Mouse (Mus musculus) embryonic facial prominence, embryonic 11.5 days (tissue): ENCODE results near the gene Smad3. TPM values are rescaled to one million over a fixed set of nuclear protein-coding genes. Genes with fewer than 3 reads are reported as not detected.

Experiments used
- ATAC-seq: fragments of 200-750 bp; cut with Nextera tagmentation; replicated peaks from 2 replicates; pipeline ENCODE4 v1.8.0; 2017; ENCODE audit warnings: low read depth; ENCODE audit not compliant: insufficient number of reproducible peaks, low FRiP score, low TSS enrichment
- DNase-seq: peaks from one replicate; pipeline ENCODE4 v3.0.0-alpha.2; 2015; ENCODE audit warnings: low spot score
- H3K27ac ChIP-seq: fragments of 300-500 bp; sonication (generic); replicated peaks from 2 replicates; pipeline ENCODE4 v1.5.1; 2014; ENCODE audit warnings: mild to moderate bottlenecking, low read depth, low read length, control low read depth
- H3K27me3 ChIP-seq: fragments of 300-500 bp; sonication (generic); 2 replicates; pipeline ENCODE4 v1.6.1; 2014; ENCODE audit warnings: mild to moderate bottlenecking, low read length, moderate library complexity, mixed read lengths; ENCODE audit not compliant: control insufficient read depth, insufficient read depth
- H3K36me3 ChIP-seq: fragments of 300-500 bp; sonication (generic); replicated peaks from 2 replicates; pipeline ENCODE4 v1.6.1; 2014; ENCODE audit warnings: low read depth, mild to moderate bottlenecking, low read length, moderate library complexity, mixed read lengths; ENCODE audit not compliant: control insufficient read depth, insufficient read depth
- H3K4me1 ChIP-seq: fragments of 300-500 bp; sonication (generic); 2 replicates; pipeline ENCODE4 v1.6.1; 2014; ENCODE audit warnings: low read length, mixed read lengths; ENCODE audit not compliant: control insufficient read depth, insufficient read depth
- H3K4me2 ChIP-seq: fragments of 300-500 bp; sonication (generic); 2 replicates; pipeline ENCODE4 v1.6.1; 2014; ENCODE audit warnings: low read depth, mild to moderate bottlenecking, control low read depth, low read length, moderate library complexity
- H3K4me3 ChIP-seq: fragments of 300-500 bp; sonication (generic); 2 replicates; pipeline ENCODE4 v1.5.1; 2014; ENCODE audit warnings: low read depth, low read length, control low read depth
- H3K9ac ChIP-seq: fragments of 300-500 bp; sonication (generic); replicated peaks from 2 replicates; pipeline ENCODE4 v1.6.1; 2014; ENCODE audit warnings: mild to moderate bottlenecking, control low read depth, low read length
- H3K9me3 ChIP-seq: fragments of 300-500 bp; sonication (generic); replicated peaks from 2 replicates; pipeline ENCODE4 v1.6.1; 2016; ENCODE audit warnings: mild to moderate bottlenecking, low read length, inconsistent platforms, mixed read lengths; ENCODE audit not compliant: control insufficient read depth
- WGBS: fragments of 180-500 bp; shearing (Covaris S2); extraction: QIAGEN DNeasy Blood & Tissue Kit; methylation state at CpG from one replicate; pipeline ENCODE4 v1.1.7; 2014; 5-methylcytosine and 5-hydroxymethylcytosine counted together
- polyA plus RNA-seq: library from polyadenylated mRNA; unstranded; fragments of >200 nt; fragmentation: Nextera tagmentation; extraction: Ambion mirVana; gene quantifications from 2 replicates; pipeline ENCODE4 v1.2.1, GENCODE M21; 2014

The Smad3 gene
- polyA plus RNA-seq, 1 experiment from 2014 or later, result 19.0 TPM

DNA sequence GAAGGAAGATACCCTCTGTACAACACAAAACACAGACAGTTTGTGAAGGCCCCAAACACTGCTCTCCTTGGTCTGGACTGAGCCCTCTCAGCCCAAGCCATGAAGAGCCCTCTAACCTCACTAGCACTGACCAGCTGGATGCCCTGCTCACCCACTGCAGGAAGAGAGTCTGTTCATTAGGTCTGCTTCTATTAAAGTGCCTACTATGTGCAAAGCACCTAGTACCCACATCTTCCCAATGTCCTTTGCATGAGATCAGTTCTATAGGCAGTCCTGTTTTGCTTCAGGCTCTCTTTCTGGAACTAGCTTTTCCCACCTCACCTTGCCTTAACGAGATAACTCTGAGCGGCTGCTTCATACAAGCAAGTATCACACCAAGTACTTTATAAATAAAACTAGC lies 74.9 kb downstream of the Smad3 start:
- no peak for DNase-seq
- Histone ChIP-seq H3K4me1 (no peaks in the 10 kb centered on the region; the same call in 1 of the 2 replicates), H3K9me3 (no peaks in the 10 kb centered on the region), H3K36me3 (no peaks in the 10 kb centered on the region), H3K9ac (no peak overlapping the region), H3K4me2 (no peak overlapping the region), H3K27me3 (no peaks in the 10 kb centered on the region), H3K27ac (no peak overlapping the region), H3K4me3 (no peak overlapping the region)
- no peak for ATAC-seq
- 99% methylated on average over 2 of the region's 2 CpGs for WGBS

DNA sequence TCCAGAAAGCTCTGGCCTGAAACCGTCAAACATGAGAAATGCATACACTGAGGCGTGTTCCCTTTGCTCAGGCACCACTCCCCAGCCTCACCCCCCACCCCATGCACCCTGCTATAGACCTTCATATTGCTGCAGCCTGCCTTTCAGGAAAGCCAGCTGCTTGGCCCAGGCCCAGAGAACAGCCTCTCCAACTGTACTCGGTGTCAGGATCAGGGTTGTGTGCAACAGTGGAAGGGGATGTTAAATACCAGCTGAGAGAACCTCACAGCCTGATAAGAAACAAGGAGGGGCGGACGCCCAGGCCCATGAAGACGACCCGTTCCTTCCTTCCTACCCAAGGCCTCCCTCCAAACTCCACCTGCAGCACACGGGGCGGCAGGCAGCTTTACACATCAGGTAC lies 75.5 kb downstream of the Smad3 start:
- Histone ChIP-seq H3K9me3 (no peaks in the 10 kb centered on the region), H3K4me2 (no peak overlapping the region), H3K36me3 (no peaks in the 10 kb centered on the region), H3K27me3 (no peaks in the 10 kb centered on the region), H3K4me1 (no peaks in the 10 kb centered on the region; the same call in 1 of the 2 replicates), H3K9ac (no peak overlapping the region), H3K27ac (no peak overlapping the region), H3K4me3 (no peak overlapping the region)
- ATAC-seq (no peak), DNase-seq (no peak)
- 88% methylated on average over 9 of the region's 9 CpGs for WGBS

DNA sequence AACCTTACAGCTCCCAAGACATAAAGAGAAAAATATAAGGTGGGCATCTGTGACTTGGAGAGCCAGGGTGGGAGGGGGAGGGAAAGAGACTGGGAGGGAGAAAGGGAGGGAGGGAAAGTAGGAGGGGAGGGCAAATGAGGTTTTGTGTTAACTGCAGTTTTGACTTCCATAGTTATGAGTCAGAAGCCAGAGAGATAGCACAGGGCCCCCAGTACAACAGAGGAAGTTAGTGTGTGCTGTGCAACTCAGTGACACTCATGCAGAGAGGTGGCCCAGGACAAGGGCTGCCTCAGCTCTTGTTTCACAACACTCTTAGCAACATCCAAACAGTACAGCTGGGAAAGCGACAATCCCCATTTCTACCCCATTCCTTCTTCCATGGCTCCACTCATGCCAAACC lies 79.7 kb downstream of the Smad3 start:
- Histone ChIP-seq H3K27ac (no peak overlapping the region), H3K4me2 (no peak overlapping the region), H3K9me3 (no peaks in the 10 kb centered on the region), H3K36me3 (no peaks in the 10 kb centered on the region), H3K4me1 (no peaks in the 10 kb centered on the region; the same call in 1 of the 2 replicates), H3K9ac (no peak overlapping the region), H3K27me3 (no peaks in the 10 kb centered on the region), H3K4me3 (no peak overlapping the region)
- DNase-seq (no peak), ATAC-seq (no peak)
- WGBS, result 90% methylated on average over 1 of the region's 1 CpGs

DNA sequence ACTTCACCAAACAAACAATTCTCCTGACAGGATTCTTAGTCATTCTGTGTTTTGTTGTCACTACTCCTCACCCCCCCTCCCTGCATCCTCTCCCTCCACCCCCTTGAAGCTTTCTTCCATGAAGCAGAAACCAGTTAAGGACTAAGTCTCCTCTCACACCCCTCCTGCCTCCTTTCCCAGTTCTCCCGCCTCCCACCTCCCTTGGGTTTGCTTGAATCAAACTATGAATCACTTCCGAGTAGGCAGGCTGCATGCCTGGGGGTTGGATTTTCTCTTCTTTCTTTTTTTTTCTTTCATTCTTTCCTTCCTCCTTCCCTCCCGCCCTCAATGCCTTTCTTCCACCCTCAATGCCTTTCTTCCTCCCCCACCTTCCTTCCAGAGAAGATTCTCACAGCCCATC lies 80.2 kb downstream of the Smad3 start:
- DNase-seq (no peak), ATAC-seq (no peak)
- H3K4me3 ChIP-seq, result no peak overlapping the region
- H3K4me1 ChIP-seq, result no peaks in the 10 kb centered on the region; the same call in 1 of the 2 replicates
- H3K4me2 ChIP-seq, result no peak overlapping the region
- no peak overlapping the region for H3K9ac ChIP-seq
- WGBS, result 63% methylated on average over 3 of the region's 3 CpGs
- H3K36me3 ChIP-seq, result no peaks in the 10 kb centered on the region
- no peak overlapping the region for H3K27ac ChIP-seq
- H3K27me3 ChIP-seq, result no peaks in the 10 kb centered on the region
- H3K9me3 ChIP-seq, result no peaks in the 10 kb centered on the region

DNA sequence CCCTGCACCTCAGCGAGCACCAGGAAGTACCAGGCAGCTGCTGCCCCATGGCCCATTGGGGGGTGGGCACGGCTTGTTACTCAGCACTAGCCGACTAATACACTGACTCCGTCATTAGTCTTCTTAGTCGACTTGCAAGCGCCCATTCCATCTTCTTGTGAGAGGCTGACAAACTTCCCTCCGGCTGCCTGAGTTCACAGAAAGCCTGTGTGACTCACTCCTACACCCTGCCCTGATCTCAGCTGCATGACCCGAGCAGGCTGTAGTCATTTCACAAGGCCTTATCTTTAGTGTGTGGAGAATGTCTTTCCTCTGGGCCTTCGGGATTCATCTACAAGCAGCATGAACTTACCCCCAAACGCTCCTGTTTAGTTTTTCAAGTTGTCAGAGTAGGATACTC lies 83.2 kb downstream of the Smad3 start:
- Histone ChIP-seq H3K36me3 (no peaks in the 10 kb centered on the region), H3K9ac (no peak overlapping the region), H3K4me3 (no peak overlapping the region), H3K4me2 (no peak overlapping the region), H3K9me3 (no peaks in the 10 kb centered on the region), H3K4me1 (no peaks in the 10 kb centered on the region), H3K27ac (no peak overlapping the region), H3K27me3 (no peaks in the 10 kb centered on the region)
- 87% methylated on average over 10 of the region's 10 CpGs for WGBS
- ATAC-seq (no peak), DNase-seq (no peak)

DNA sequence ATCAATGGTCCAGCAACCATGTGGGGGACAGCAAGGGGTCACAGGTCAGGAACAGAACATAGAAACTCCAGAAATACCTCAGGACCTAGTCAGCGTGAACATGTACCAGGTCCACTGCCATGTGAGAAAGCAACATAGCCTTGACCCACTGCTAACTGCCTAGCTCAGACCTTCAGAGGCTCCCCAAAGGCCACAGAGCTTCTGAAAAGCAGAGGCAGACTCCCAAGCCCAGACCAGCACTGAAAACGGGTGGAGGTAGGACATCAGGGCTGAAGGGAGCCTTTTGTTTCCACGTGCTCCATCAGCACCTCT lies 84.3 kb downstream of the Smad3 start:
- Histone ChIP-seq H3K27ac (no peak overlapping the region), H3K4me3 (no peak overlapping the region), H3K9me3 (no peaks in the 10 kb centered on the region), H3K9ac (no peak overlapping the region), H3K4me1 (no peaks in the 10 kb centered on the region), H3K4me2 (no peak overlapping the region), H3K27me3 (no peaks in the 10 kb centered on the region), H3K36me3 (no peaks in the 10 kb centered on the region)
- no peak for ATAC-seq
- no peak for DNase-seq
- WGBS, result 75% methylated on average over 3 of the region's 3 CpGs

DNA sequence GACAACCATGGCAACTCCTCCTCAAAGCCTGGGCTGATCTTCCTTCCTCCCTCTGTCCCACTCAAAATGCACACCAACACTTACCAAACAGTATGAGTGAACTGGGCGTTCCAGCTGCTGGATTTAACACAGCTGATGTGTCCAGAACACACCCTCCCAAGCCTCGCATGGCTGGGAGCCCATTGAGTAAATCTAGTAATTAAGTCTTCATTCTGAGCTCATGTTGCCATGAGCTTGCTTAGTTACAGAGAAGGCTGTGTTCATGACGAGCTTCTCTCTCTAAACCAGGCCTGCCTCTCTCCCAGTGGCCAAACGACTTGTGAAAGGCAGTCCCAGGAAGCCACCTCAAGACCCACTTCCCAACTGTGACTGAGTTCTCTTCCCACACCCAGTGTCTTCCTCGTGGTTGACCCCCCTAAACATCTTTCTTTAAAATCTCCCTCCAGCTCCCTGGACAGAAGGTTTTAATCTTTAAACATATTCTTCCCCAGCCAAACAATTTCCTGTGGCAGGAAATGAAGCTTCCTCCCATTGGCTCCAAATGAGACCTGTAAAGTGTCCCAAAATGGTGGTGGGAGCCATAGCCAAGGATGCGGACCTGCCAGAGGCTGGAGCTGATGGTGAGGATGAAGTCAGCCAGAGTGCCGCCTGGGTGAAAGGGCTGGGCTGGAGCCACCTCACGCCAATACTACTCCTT lies 84.8 kb downstream of the Smad3 start:
- no peaks in the 10 kb centered on the region for H3K27me3 ChIP-seq
- WGBS, result 65% methylated on average over 8 of the region's 8 CpGs
- no peaks in the 10 kb centered on the region for H3K36me3 ChIP-seq
- H3K4me2 ChIP-seq, result no peak overlapping the region
- ATAC-seq, result no peak
- no peaks in the 10 kb centered on the region; the same call in 1 of the 2 replicates for H3K4me1 ChIP-seq
- DNase-seq, result no peak
- no peaks in the 10 kb centered on the region for H3K9me3 ChIP-seq
- H3K27ac ChIP-seq, result no peak overlapping the region
- no peak overlapping the region for H3K4me3 ChIP-seq
- H3K9ac ChIP-seq, result no peak overlapping the region

DNA sequence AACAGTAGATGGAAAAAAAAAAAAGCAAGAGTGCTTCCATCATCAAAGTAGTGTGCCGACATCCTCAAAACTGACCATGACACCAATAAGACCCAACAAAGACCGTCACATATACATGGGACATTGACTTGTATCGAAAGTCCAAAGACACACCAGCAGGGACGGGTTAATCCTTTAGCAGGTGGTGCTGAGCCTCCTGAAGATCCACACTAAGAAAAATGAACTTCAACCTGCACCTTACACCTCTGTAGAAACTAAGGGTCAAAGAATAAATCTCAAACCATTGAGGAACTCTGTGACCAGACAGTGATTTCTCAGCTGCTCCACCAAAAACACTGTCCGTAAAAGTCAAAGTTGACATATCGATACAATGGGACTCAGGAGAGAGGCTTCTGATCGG lies 88.0 kb downstream of the Smad3 start:
- H3K4me2 ChIP-seq, result no peak overlapping the region
- no peak overlapping the region for H3K9ac ChIP-seq
- no peaks in the 10 kb centered on the region for H3K27me3 ChIP-seq
- H3K9me3 ChIP-seq, result no peaks in the 10 kb centered on the region
- ATAC-seq, result no peak
- no peak for DNase-seq
- peaks cover under 1% of the 10 kb centered on the region; the same call in 1 of the 2 replicates for H3K4me1 ChIP-seq
- H3K36me3 ChIP-seq, result no peaks in the 10 kb centered on the region
- WGBS, result 94% methylated on average over 7 of the region's 7 CpGs
- H3K4me3 ChIP-seq, result no peak overlapping the region
- H3K27ac ChIP-seq, result no peak overlapping the region
